Mouse (Mus musculus): ENCODE measurements at regions not wholly inside any gene's neighbourhood (a gene's known extent, or its start where the extent isn't known, plus 50 kb on each side); places are given as distances from the start of the nearest gene placed in this dataset.
"Not testable (repeated sequence)": the region's sequence is repeated elsewhere in the genome, so short reads cannot be mapped to it uniquely, and the experiment has no call there.

DNA sequence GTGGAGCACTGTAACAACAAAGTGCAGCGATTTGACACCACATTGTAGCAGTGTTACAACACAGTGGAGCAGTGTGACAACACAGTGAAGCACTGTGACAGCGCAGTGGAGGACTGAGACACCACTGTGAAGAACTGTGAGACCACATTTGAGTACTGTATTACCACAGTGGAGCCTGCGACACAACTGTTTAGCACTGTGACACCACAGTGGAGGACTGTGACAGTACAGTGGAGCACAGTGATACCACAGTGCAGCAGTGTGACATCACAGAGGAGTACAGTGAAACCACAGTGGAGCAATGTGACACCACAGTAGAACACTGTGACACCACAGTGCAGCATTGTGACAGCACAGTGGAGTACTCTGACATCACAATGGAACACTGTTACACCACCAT, 102.5 kb upstream of the Vmn1r2 start:
- no peak overlapping the region for H3K27ac ChIP-seq (ENCODE audit: low read depth)
- DNase-seq (ENCODE audit: low spot score) = no peak
- no peak overlapping the region for H3K4me3 ChIP-seq (ENCODE audit: low read depth, low read length)
- TF ChIP-seq CTCF (IDR thresholded peaks at IDR 0.05; ENCODE audit: low read depth) (no peak), EP300 (IDR thresholded peaks at IDR 0.05; ENCODE audit: low read depth) (no peak)
- no peaks in the 10 kb centered on the region for H3K27me3 ChIP-seq (ENCODE audit: control insufficient read depth, insufficient read depth, low read length)
- no peak overlapping the region for H3K9ac ChIP-seq (replicated peaks; ENCODE audit: low read depth, low read length)
- H3K36me3 ChIP-seq (replicated peaks; ENCODE audit: control insufficient read depth, insufficient read depth, low read length) = no peaks in the 10 kb centered on the region
- peaks cover 75% of the 10 kb centered on the region for H3K9me3 ChIP-seq (replicated peaks; ENCODE audit: control insufficient read depth, low read length)
- H3K4me2 ChIP-seq (ENCODE audit: low read depth, low read length) = no peak overlapping the region
- WGBS = 32% methylated on average over 3 of the region's 3 CpGs
- H3K4me1 ChIP-seq (ENCODE audit: control insufficient read depth, insufficient read depth) = no peaks in the 10 kb centered on the region
- ATAC-seq (ENCODE audit: insufficient read depth, low read depth) = no peak

DNA sequence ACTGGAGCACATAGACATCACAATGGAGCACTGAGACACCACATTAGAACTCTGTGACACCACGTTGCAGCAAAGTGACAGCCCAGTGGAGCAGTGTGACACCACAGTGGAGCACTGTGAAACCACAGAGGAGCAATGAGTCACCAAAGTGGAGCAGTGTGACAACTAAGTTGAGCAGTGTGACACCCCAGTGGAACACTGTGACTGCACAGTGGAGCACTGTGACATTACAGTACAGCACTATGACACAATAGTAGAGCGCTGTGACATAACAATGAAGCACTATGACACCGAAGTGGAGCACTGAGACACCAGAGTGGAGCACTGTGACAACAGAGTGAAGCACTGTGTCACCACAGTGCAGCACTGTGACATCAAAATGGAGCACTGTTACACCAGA, 101.8 kb upstream of the Vmn1r2 start:
- H3K9me3 ChIP-seq (replicated peaks; ENCODE audit: control insufficient read depth, low read length) = peaks cover 73% of the 10 kb centered on the region
- not testable (repeated sequence) for H3K9ac ChIP-seq (replicated peaks; ENCODE audit: low read depth, low read length); H3K36me3 ChIP-seq (replicated peaks; ENCODE audit: control insufficient read depth, insufficient read depth, low read length); ATAC-seq (ENCODE audit: insufficient read depth, low read depth); H3K4me3 ChIP-seq (ENCODE audit: low read depth, low read length); DNase-seq (ENCODE audit: low spot score); H3K4me2 ChIP-seq (ENCODE audit: low read depth, low read length); H3K4me1 ChIP-seq (ENCODE audit: control insufficient read depth, insufficient read depth); H3K27me3 ChIP-seq (ENCODE audit: control insufficient read depth, insufficient read depth, low read length); H3K27ac ChIP-seq (ENCODE audit: low read depth)
- 71% methylated on average over 3 of the region's 3 CpGs for WGBS

DNA sequence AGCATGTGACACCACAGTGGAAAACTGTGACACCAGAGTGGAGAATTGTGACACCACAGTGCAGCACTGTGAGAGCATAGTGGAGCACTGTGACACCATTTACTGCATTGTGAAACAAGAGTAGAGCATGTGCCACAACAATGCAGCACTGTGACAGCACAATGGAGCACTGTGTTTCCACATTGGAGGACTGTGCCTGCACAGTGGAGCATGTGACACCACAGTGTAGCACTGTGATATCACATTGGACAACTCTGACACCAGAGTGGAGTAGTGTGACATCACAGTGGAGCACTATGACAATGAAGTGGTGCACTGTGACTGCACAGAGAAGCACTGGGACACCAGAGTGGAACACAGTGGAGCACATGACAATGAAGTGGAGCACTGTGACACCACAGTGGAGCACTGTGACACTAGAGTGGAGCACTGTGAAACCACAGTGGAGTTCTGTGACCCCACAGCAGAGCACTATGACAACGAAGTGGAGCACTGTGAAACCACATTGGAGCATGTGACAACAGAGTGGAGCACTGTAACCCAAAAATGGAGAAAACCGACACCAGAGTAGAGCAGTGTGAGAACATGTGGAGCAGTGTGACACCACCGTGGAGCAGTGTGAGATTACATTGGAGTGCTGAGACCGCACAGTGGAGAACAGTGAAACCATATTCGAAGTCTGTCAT, 100.9 kb upstream of the Vmn1r2 start:
- TF ChIP-seq EP300 (IDR thresholded peaks at IDR 0.05; ENCODE audit: low read depth) (no peak), CTCF (IDR thresholded peaks at IDR 0.05; ENCODE audit: low read depth) (no peak)
- H3K9ac ChIP-seq (replicated peaks; ENCODE audit: low read depth, low read length) = no peak overlapping the region
- no peak for DNase-seq (ENCODE audit: low spot score)
- H3K27me3 ChIP-seq (ENCODE audit: control insufficient read depth, insufficient read depth, low read length) = no peaks in the 10 kb centered on the region
- H3K9me3 ChIP-seq (replicated peaks; ENCODE audit: control insufficient read depth, low read length) = peaks cover 73% of the 10 kb centered on the region
- H3K4me1 ChIP-seq (ENCODE audit: control insufficient read depth, insufficient read depth) = no peaks in the 10 kb centered on the region
- H3K36me3 ChIP-seq (replicated peaks; ENCODE audit: control insufficient read depth, insufficient read depth, low read length) = no peaks in the 10 kb centered on the region
- H3K4me3 ChIP-seq (ENCODE audit: low read depth, low read length) = no peak overlapping the region
- H3K27ac ChIP-seq (ENCODE audit: low read depth) = no peak overlapping the region
- 69% methylated on average over 5 of the region's 5 CpGs for WGBS
- no peak overlapping the region for H3K4me2 ChIP-seq (ENCODE audit: low read depth, low read length)
- ATAC-seq (ENCODE audit: insufficient read depth, low read depth) = no peak

DNA sequence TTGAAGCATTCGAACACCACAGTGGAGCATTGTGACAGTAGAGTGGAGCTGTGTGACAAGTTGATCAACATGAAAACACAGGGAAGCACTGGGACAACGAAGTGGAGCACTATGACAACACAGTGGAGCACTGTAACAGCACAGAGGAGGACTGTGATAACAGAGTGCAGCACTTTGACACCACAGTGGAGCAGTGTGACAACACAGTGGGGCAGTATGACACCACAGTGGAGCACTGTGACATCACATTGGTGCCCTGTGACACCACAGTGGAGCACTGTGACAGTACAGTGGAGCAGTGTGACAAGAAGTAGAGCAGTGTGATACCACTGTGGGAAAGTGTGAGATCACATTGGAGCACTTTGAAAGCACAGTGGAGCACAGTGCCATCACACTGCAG, 99.9 kb upstream of the Vmn1r2 start:
- DNase-seq (ENCODE audit: low spot score) (no peak), ATAC-seq (ENCODE audit: insufficient read depth, low read depth) (0 out of 2 replicates have a peak, but pooled peaks have one; percentile 2)
- Histone ChIP-seq H3K9me3 (replicated peaks; ENCODE audit: control insufficient read depth, low read length) (peaks cover 64% of the 10 kb centered on the region), H3K27me3 (ENCODE audit: control insufficient read depth, insufficient read depth, low read length) (no peaks in the 10 kb centered on the region), H3K9ac (replicated peaks; ENCODE audit: low read depth, low read length) (no peak overlapping the region), H3K36me3 (replicated peaks; ENCODE audit: control insufficient read depth, insufficient read depth, low read length) (no peaks in the 10 kb centered on the region), H3K4me1 (ENCODE audit: control insufficient read depth, insufficient read depth) (no peaks in the 10 kb centered on the region), H3K4me2 (ENCODE audit: low read depth, low read length) (no peak overlapping the region), H3K27ac (ENCODE audit: low read depth) (no peak overlapping the region), H3K4me3 (ENCODE audit: low read depth, low read length) (no peak overlapping the region)
- WGBS = 46% methylated on average over 2 of the region's 2 CpGs
- TF ChIP-seq EP300 (IDR thresholded peaks at IDR 0.05; ENCODE audit: low read depth) (no peak), CTCF (IDR thresholded peaks at IDR 0.05; ENCODE audit: low read depth) (no peak)

DNA sequence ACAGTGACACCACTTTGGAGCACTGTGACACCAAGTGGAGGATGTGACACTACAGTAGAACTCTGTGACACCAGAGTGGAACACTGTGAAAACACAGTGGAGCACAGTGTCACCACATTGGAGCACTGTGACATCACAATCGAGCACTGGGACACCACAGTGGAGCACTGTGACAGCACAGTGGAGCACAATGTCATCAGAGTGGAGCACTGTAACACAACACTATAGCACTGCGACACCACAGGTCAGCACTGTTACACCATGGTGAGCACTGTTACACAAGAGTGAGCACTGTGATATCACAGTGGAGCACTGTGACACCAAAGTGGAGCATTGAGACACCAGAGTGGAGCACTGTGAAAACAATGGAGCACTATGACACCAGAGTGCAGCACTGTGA, 99.5 kb upstream of the Vmn1r2 start:
- ATAC-seq (ENCODE audit: insufficient read depth, low read depth) = peak; percentile 57
- no peak overlapping the region for H3K4me2 ChIP-seq (ENCODE audit: low read depth, low read length)
- H3K4me1 ChIP-seq (ENCODE audit: control insufficient read depth, insufficient read depth) = no peaks in the 10 kb centered on the region
- no peak overlapping the region for H3K4me3 ChIP-seq (ENCODE audit: low read depth, low read length)
- H3K27me3 ChIP-seq (ENCODE audit: control insufficient read depth, insufficient read depth, low read length) = no peaks in the 10 kb centered on the region
- TF ChIP-seq CTCF (IDR thresholded peaks at IDR 0.05; ENCODE audit: low read depth) (no peak), EP300 (IDR thresholded peaks at IDR 0.05; ENCODE audit: low read depth) (no peak)
- WGBS = 27% methylated on average over 2 of the region's 2 CpGs
- H3K9me3 ChIP-seq (replicated peaks; ENCODE audit: control insufficient read depth, low read length) = peaks cover 65% of the 10 kb centered on the region
- H3K9ac ChIP-seq (replicated peaks; ENCODE audit: low read depth, low read length) = no peak overlapping the region
- DNase-seq (ENCODE audit: low spot score) = no peak
- H3K36me3 ChIP-seq (replicated peaks; ENCODE audit: control insufficient read depth, insufficient read depth, low read length) = no peaks in the 10 kb centered on the region
- no peak overlapping the region for H3K27ac ChIP-seq (ENCODE audit: low read depth)

All from heart, postnatal 0 days (tissue).